Mouse (Mus musculus): ENCODE results near the gene Fam107b. TPM values are rescaled to one million over a fixed set of nuclear protein-coding genes. Genes with fewer than 3 reads are reported as not detected.

The Fam107b gene
- polyA plus RNA-seq, 1 experiment from 2014 or later = 41.2 TPM

DNA sequence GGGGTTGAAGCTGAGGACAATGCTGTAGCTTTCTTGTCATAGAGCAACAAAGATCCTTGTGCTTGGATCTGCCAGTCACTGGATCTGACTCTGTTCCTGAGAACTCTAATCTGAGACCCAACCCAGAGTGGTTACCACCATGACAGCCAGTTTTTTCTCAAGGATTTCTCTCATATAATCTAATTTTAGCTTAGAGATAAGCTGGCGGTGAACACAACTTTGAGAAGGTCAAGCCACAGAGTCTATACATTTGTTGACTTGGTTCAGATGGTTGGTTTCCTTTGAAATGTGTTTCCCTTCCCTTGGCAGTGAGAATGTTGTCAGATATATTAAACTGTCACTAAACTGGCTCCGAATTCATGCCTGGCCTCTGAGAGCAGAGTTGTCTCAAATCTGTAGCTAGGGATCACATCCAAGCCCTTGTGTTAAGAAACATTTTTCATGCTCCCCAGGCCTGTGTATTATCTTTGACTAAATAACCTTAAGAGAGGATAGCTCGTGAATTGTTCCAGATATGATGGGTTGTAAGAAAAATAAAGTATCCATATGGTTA lies 15.0 kb downstream of the Fam107b start:
- ATAC-seq (ENCODE audit: insufficient read depth) (no peak), DNase-seq (peak; percentile 47)
- Histone ChIP-seq H3K4me3 (ENCODE audit: low read depth, low read length) (no peak overlapping the region), H3K27me3 (ENCODE audit: insufficient read depth, low read length) (no peaks in the 10 kb centered on the region), H3K4me2 (no peak overlapping the region), H3K9me3 (ENCODE audit: low read depth, low read length) (no peaks in the 10 kb centered on the region), H3K9ac (no peak overlapping the region), H3K36me3 (ENCODE audit: insufficient read depth) (no peaks in the 10 kb centered on the region), H3K4me1 (ENCODE audit: insufficient read depth) (no peaks in the 10 kb centered on the region), H3K27ac (ENCODE audit: low read depth) (no peak overlapping the region)
- 34% methylated on average over 3 of the region's 3 CpGs for WGBS
- no peak for TF ChIP-seq CTCF (IDR thresholded peaks at IDR 0.05; ENCODE audit: low read depth)

DNA sequence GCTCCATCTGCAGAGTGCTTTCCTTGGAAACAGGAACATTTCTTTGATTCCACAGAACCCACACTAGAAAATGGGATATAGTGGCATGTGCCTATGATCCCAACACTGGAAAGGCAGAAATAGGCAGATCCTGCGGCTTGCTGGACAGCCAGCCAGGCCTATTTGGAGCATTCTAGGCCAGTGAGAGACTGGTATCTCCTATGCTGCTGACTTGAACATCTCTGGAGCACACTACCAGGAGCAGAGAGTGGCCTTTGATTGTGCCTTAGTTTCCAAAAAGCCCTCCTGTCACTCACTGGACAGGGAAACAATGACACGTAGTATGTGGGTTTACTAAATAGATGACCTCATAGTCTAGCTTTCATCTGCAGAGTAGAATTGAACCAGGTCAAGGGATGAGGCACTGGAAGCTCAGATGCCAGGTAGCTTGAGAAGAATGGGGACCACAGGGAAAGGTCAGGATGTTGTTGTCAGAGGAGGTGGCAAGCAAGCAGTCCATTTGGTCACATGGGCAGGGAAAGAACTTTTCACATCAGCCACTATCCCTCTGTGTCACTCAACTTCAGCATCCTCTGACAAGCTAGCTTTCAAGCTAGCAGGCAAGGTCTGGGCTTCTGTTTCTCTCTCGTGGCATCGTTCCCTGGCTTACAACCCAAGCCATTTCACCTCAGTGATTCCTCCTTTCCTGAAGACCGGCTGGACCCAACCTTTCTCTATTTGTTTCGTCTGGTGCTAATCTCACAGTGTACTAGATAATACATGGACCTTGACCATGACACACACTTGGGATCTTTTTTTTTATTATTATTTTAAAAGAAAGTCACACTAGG lies 20.0 kb downstream of the Fam107b start:
- Histone ChIP-seq H3K27ac (ENCODE audit: low read depth) (no peak overlapping the region), H3K4me2 (no peak overlapping the region), H3K4me3 (ENCODE audit: low read depth, low read length) (no peak overlapping the region), H3K27me3 (ENCODE audit: insufficient read depth, low read length) (no peaks in the 10 kb centered on the region), H3K36me3 (ENCODE audit: insufficient read depth) (no peaks in the 10 kb centered on the region), H3K9ac (no peak overlapping the region), H3K9me3 (ENCODE audit: low read depth, low read length) (no peaks in the 10 kb centered on the region), H3K4me1 (ENCODE audit: insufficient read depth) (no peaks in the 10 kb centered on the region)
- DNase-seq (no peak), ATAC-seq (ENCODE audit: insufficient read depth) (no peak)
- no peak for TF ChIP-seq CTCF (IDR thresholded peaks at IDR 0.05; ENCODE audit: low read depth)
- WGBS = 83% methylated on average over 6 of the region's 6 CpGs

DNA sequence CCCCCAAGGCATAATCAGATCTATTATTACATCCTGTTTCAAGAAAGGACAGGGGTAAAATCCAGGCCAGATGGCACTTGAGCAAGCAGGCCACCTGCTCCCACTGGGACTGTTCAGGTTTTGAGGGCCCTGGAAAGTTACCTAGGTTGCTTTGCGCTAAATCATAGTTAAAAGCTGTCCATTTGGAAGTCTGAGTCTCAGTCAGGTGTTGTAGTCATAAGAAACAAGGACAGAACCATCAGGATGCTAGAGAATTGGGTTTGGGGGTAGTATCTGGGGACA lies 20.6 kb downstream of the Fam107b start:
- whole genome bisulfite sequencing = 80% methylated on average over 1 of the region's 1 CpGs
- no peaks in the 10 kb centered on the region for H3K4me1 ChIP-seq (ENCODE audit: insufficient read depth)
- no peak for ATAC-seq (ENCODE audit: insufficient read depth)

DNA sequence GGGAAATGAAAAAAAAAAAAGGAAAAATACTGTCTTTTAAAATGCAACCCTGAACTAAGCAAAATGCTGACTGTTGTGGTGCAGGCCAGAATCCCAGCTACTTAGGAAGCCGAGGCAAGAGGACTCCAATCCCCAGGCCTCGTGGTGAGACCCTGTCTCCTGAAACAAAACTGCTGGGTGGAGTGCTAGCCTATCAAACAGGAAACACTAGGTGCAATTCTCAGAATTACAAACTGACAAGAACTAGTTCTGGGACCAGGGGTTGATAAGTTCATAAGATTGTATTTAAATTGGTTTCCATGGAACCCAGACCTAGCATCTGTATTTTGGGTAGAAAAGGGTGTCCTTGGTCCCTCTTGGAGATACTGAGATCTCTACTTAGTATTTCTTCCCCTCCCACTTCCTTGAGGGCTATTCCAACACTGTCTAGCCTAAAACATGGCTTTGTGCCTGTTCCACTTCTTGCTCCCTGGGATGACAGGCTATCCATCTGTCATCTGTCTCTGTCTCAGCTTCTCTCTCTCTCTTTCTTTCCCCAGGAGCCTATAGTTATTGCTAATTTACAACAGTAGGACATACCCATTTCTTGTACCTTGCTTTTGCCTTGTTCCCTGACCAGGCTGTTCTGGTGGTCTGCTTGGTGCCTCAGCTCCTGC lies 24.5 kb downstream of the Fam107b start:
- no peaks in the 10 kb centered on the region for H3K36me3 ChIP-seq (ENCODE audit: insufficient read depth)
- H3K9me3 ChIP-seq (ENCODE audit: low read depth, low read length) = no peaks in the 10 kb centered on the region
- H3K4me2 ChIP-seq = no peak overlapping the region
- no peaks in the 10 kb centered on the region for H3K27me3 ChIP-seq (ENCODE audit: insufficient read depth, low read length)
- TF ChIP-seq CTCF (IDR thresholded peaks at IDR 0.05; ENCODE audit: low read depth) = no peak
- no peak for ATAC-seq (ENCODE audit: insufficient read depth)
- no peak for DNase-seq
- H3K4me1 ChIP-seq (ENCODE audit: insufficient read depth) = no peaks in the 10 kb centered on the region
- WGBS = 65% methylated on average over 2 of the region's 2 CpGs
- no peak overlapping the region for H3K4me3 ChIP-seq (ENCODE audit: low read depth, low read length)
- no peak overlapping the region for H3K9ac ChIP-seq
- no peak overlapping the region for H3K27ac ChIP-seq (ENCODE audit: low read depth)

More for the DNA sequence above, 20.6 kb downstream of the Fam107b start:
- no peak for DNase-seq
- no peak for TF ChIP-seq CTCF (IDR thresholded peaks at IDR 0.05; ENCODE audit: low read depth)
- Histone ChIP-seq H3K27ac (ENCODE audit: low read depth) (no peak overlapping the region), H3K4me3 (ENCODE audit: low read depth, low read length) (no peak overlapping the region), H3K27me3 (ENCODE audit: insufficient read depth, low read length) (no peaks in the 10 kb centered on the region), H3K36me3 (ENCODE audit: insufficient read depth) (no peaks in the 10 kb centered on the region), H3K4me2 (no peak overlapping the region), H3K9me3 (ENCODE audit: low read depth, low read length) (no peaks in the 10 kb centered on the region), H3K9ac (no peak overlapping the region)

DNA sequence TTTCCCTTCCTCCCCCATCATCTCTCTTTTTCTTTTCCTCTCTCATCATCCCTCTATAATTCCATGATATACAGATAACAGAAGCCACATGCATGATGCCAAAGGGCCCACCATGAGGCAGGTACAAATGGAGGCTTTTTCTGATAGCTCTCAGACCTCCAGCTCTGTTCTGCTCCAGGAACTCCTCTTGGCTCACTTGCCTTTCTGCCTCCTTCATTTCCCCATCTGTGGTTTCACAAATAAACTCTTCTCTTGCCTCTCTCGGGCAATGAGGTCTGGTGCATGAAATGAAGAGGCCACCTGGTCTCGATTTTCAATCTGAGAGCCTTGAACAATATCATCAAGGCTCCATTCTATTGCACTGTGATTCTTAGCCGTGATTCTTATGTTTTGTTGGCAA lies 30.1 kb downstream of the Fam107b start:
- ATAC-seq (ENCODE audit: insufficient read depth) = no peak
- H3K4me1 ChIP-seq (ENCODE audit: insufficient read depth) = no peaks in the 10 kb centered on the region
- DNase-seq = no peak
- no peak overlapping the region for H3K9ac ChIP-seq
- no peak overlapping the region for H3K27ac ChIP-seq (ENCODE audit: low read depth)
- H3K4me2 ChIP-seq = no peak overlapping the region
- no peak for TF ChIP-seq CTCF (IDR thresholded peaks at IDR 0.05; ENCODE audit: low read depth)
- H3K4me3 ChIP-seq (ENCODE audit: low read depth, low read length) = no peak overlapping the region
- H3K36me3 ChIP-seq (ENCODE audit: insufficient read depth) = no peaks in the 10 kb centered on the region
- H3K9me3 ChIP-seq (ENCODE audit: low read depth, low read length) = no peaks in the 10 kb centered on the region
- no peaks in the 10 kb centered on the region for H3K27me3 ChIP-seq (ENCODE audit: insufficient read depth, low read length)
- 58% methylated on average over 3 of the region's 3 CpGs for WGBS

DNA sequence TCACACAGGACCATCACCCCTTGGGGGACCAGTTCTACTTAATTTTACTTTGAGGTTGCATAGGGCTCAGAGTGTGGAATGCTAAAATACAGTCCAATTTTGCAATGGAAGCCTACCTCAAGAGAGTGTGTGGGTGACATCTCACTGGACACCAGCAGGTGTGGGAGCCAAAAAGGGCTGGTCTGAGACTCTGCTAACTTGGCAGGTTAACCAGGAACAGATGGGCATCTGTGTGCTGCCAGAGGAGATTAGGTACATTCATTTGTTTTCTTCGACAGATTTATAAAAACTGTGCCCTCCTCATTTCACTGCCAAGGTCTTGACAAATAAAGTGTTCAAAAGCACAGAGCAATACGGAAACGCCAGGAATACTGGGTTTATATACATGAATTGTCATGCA lies 32.3 kb downstream of the Fam107b start:
- WGBS = 83% methylated on average over 3 of the region's 3 CpGs

DNA sequence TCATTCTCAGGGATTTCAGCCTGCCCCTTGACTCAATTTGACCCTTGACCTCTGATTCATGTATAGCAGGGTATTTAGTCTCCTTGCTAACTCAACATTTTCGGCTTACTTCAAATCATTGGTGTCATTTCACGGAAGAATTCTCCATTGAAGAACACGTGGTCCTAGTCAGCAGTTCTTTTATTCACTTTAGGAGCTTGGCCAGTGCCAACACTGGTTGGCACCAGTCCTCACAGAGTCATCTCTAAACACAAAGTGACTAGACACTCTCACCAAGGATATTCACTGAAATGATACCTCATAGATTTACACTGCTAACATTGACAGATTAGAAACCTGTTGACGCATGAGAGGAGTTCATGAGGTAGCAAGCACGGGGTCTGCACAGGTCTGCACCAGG lies 32.9 kb downstream of the Fam107b start:
- WGBS = 84% methylated on average over 5 of the region's 5 CpGs
- H3K4me2 ChIP-seq = no peak overlapping the region
- H3K27me3 ChIP-seq (ENCODE audit: insufficient read depth, low read length) = no peaks in the 10 kb centered on the region
- no peaks in the 10 kb centered on the region for H3K9me3 ChIP-seq (ENCODE audit: low read depth, low read length)
- no peak overlapping the region for H3K4me3 ChIP-seq (ENCODE audit: low read depth, low read length)
- no peak for TF ChIP-seq CTCF (IDR thresholded peaks at IDR 0.05; ENCODE audit: low read depth)
- no peaks in the 10 kb centered on the region for H3K36me3 ChIP-seq (ENCODE audit: insufficient read depth)
- no peak for ATAC-seq (ENCODE audit: insufficient read depth)
- no peak overlapping the region for H3K9ac ChIP-seq
- no peak overlapping the region for H3K27ac ChIP-seq (ENCODE audit: low read depth)
- no peak for DNase-seq
- H3K4me1 ChIP-seq (ENCODE audit: insufficient read depth) = no peaks in the 10 kb centered on the region

More for the DNA sequence above, 32.3 kb downstream of the Fam107b start:
- H3K36me3 ChIP-seq (ENCODE audit: insufficient read depth) = no peaks in the 10 kb centered on the region
- H3K9me3 ChIP-seq (ENCODE audit: low read depth, low read length) = no peaks in the 10 kb centered on the region
- no peaks in the 10 kb centered on the region for H3K4me1 ChIP-seq (ENCODE audit: insufficient read depth)
- H3K4me3 ChIP-seq (ENCODE audit: low read depth, low read length) = no peak overlapping the region
- no peak overlapping the region for H3K4me2 ChIP-seq
- TF ChIP-seq CTCF (IDR thresholded peaks at IDR 0.05; ENCODE audit: low read depth) = no peak
- H3K27ac ChIP-seq (ENCODE audit: low read depth) = no peak overlapping the region
- H3K9ac ChIP-seq = no peak overlapping the region
- DNase-seq (no peak), ATAC-seq (ENCODE audit: insufficient read depth) (no peak)
- no peaks in the 10 kb centered on the region for H3K27me3 ChIP-seq (ENCODE audit: insufficient read depth, low read length)

All from lung, embryonic 14.5 days (tissue).